Mouse (Mus musculus) hindbrain, embryonic 15.5 days (tissue): Measurements from ENCODE around the gene Gm10681. TPM values are rescaled to one million over a fixed set of nuclear protein-coding genes. Genes with fewer than 3 reads are reported as not detected.

Source experiments
- polyA plus RNA-seq: library from polyadenylated mRNA; unstranded; fragments of >200 nt; fragmentation: Nextera tagmentation; extraction: Ambion mirVana; gene quantifications from 2 replicates; pipeline ENCODE4 v1.2.1, GENCODE M21; 2015

Gene Gm10681
- polyA plus RNA-seq, 1 experiment from 2014 or later: not detected

Other genes starting within 250 kb of the Gm10681 start
- 179 and 188 TPM in 2 replicates for gene Phgdh, start 248.8 kb downstream of the Gm10681 start, polyA plus RNA-seq
- 14.7 and 17.3 TPM in 2 replicates for gene Zfp697, start 206.3 kb downstream of the Gm10681 start, polyA plus RNA-seq
- gene Gm4450, start 131.7 kb downstream of the Gm10681 start, polyA plus RNA-seq: not detected in 2 replicates
- not detected in 2 replicates for gene Hsd3b4, start 78.3 kb downstream of the Gm10681 start, polyA plus RNA-seq
- gene Hsd3b5, start 41.4 kb upstream of the Gm10681 start, polyA plus RNA-seq: not detected in 2 replicates
- gene Hsd3b2, start 135.7 kb upstream of the Gm10681 start, polyA plus RNA-seq: 0.04 TPM in 1 of 2 replicates, not detected in the other
- 0.26 and 0.32 TPM in 2 replicates for gene Hsd3b3, start 174.3 kb upstream of the Gm10681 start, polyA plus RNA-seq
- 0.76 and 1.2 TPM in 2 replicates for gene Hsd3b6, start 225.6 kb upstream of the Gm10681 start, polyA plus RNA-seq